Mouse (Mus musculus): Measurements from ENCODE around the gene Rab20. TPM values are rescaled to one million over a fixed set of nuclear protein-coding genes. Genes with fewer than 3 reads are reported as not detected.

Gene Rab20
- polyA plus RNA-seq, 1 experiment from 2014 or later = 9.6 TPM

DNA sequence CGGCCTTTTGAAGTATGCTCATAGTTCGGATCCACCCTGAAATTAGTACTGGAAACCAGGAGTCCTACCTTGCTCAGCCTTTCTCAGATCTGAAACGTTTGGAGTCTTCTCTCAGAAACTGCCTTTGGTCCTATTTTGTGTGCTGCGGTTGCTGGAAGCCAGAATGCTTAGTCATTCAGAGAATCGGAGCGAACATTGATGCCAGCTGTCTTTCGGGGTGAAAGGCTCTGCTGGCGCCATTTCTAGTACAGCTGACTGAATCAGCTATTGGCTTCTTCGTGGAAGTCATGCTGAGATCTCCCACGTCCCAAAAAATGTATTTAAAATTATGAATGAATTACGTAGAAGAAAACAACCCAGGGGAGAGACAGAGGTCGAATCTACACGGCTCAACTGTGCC is 60.7 kb downstream of the Rab20 start:
- Histone ChIP-seq H3K36me3 (ENCODE audit: control insufficient read depth, insufficient read depth, low read length) (peaks cover 11% of the 10 kb centered on the region), H3K9ac (ENCODE audit: low read length) (no peak overlapping the region), H3K27me3 (ENCODE audit: control insufficient read depth, insufficient read depth, low read length) (no peaks in the 10 kb centered on the region), H3K9me3 (ENCODE audit: control insufficient read depth, low read length) (no peaks in the 10 kb centered on the region), H3K4me2 (replicated peaks; ENCODE audit: low read depth) (no peak overlapping the region), H3K4me3 (ENCODE audit: low read depth, low read length) (no peak overlapping the region), H3K4me1 (replicated peaks; ENCODE audit: control insufficient read depth, insufficient read depth) (no peaks in the 10 kb centered on the region), H3K27ac (replicated peaks) (no peak overlapping the region)
- ATAC-seq (ENCODE audit: low FRiP score, low TSS enrichment) (no peak), DNase-seq (ENCODE audit: low spot score) (no peak)
- WGBS = 69% methylated on average over 13 of the region's 13 CpGs
- no peak for TF ChIP-seq CTCF (IDR thresholded peaks at IDR 0.05; ENCODE audit: low read depth)
- no peak for TF ChIP-seq EP300 (optimal IDR thresholded peaks at IDR 0.05)

DNA sequence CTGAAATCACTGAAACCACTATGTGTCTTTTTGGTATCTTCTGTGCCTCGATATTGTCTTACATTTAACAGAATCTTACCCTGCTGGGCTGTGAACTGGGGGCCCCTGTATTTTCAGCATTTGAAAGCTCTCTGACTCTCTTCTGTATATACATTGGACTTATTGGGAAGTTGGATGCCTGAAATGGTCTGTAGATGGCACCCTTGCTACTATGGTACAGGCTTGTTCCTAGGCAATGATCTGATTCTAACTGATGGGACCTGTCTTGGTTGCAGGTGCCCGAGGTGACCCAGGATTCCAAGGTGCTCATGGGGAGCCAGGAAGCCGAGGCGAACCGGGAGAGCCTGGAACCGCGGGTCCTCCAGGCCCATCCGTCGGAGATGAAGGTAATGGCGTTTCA is 63.4 kb downstream of the Rab20 start:
- no peak overlapping the region for H3K4me2 ChIP-seq (replicated peaks; ENCODE audit: low read depth)
- H3K9ac ChIP-seq (ENCODE audit: low read length) = no peak overlapping the region
- 89% methylated on average over 10 of the region's 10 CpGs for WGBS
- H3K4me3 ChIP-seq (ENCODE audit: low read depth, low read length) = no peak overlapping the region
- DNase-seq (ENCODE audit: low spot score) (no peak), ATAC-seq (ENCODE audit: low FRiP score, low TSS enrichment) (no peak)
- H3K27me3 ChIP-seq (ENCODE audit: control insufficient read depth, insufficient read depth, low read length) = no peaks in the 10 kb centered on the region
- H3K36me3 ChIP-seq (ENCODE audit: control insufficient read depth, insufficient read depth, low read length) = peaks cover 13% of the 10 kb centered on the region
- no peaks in the 10 kb centered on the region; the same call in 1 of the 2 replicates for H3K4me1 ChIP-seq (replicated peaks; ENCODE audit: control insufficient read depth, insufficient read depth)
- no peak for TF ChIP-seq EP300 (optimal IDR thresholded peaks at IDR 0.05)
- TF ChIP-seq CTCF (IDR thresholded peaks at IDR 0.05; ENCODE audit: low read depth) = peak; percentile 58
- no peak overlapping the region for H3K27ac ChIP-seq (replicated peaks)
- no peaks in the 10 kb centered on the region for H3K9me3 ChIP-seq (ENCODE audit: control insufficient read depth, low read length)

DNA sequence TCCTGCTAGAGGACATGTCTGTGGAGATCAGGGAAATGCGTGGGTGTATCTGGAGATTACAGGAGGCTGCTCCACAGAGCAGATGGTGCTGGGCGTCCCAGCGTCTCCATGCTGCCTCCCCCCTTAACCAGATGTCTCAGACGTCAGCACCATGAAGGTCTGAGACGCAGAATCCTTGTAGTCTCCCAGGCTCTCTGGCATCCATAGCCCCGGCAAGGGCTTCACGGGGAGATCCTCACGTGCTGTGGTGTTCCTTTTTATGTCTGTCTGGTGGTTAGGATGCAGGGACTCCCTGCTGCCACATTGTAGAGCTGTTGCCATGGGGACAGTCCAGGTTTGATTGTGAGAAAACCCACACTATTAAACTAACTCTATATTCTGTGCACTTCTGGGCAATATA is 64.2 kb downstream of the Rab20 start:
- ATAC-seq (ENCODE audit: low FRiP score, low TSS enrichment) = no peak
- WGBS = 73% methylated on average over 8 of the region's 8 CpGs
- Histone ChIP-seq H3K27me3 (ENCODE audit: control insufficient read depth, insufficient read depth, low read length) (no peaks in the 10 kb centered on the region), H3K4me2 (replicated peaks; ENCODE audit: low read depth) (no peak overlapping the region), H3K9ac (ENCODE audit: low read length) (no peak overlapping the region), H3K4me3 (ENCODE audit: low read depth, low read length) (no peak overlapping the region), H3K36me3 (ENCODE audit: control insufficient read depth, insufficient read depth, low read length) (peaks cover 13% of the 10 kb centered on the region), H3K27ac (replicated peaks) (no peak overlapping the region), H3K9me3 (ENCODE audit: control insufficient read depth, low read length) (no peaks in the 10 kb centered on the region), H3K4me1 (replicated peaks; ENCODE audit: control insufficient read depth, insufficient read depth) (no peaks in the 10 kb centered on the region; the same call in 1 of the 2 replicates)
- TF ChIP-seq CTCF (IDR thresholded peaks at IDR 0.05; ENCODE audit: low read depth) = no peak
- TF ChIP-seq EP300 (optimal IDR thresholded peaks at IDR 0.05) = no peak
- no peak for DNase-seq (ENCODE audit: low spot score)

- Histone ChIP-seq H3K36me3 (ENCODE audit: control insufficient read depth, insufficient read depth, low read length) (peaks cover 13% of the 10 kb centered on the region), H3K9ac (ENCODE audit: low read length) (no peak overlapping the region), H3K27me3 (ENCODE audit: control insufficient read depth, insufficient read depth, low read length) (no peaks in the 10 kb centered on the region), H3K9me3 (ENCODE audit: control insufficient read depth, low read length) (no peaks in the 10 kb centered on the region), H3K4me2 (replicated peaks; ENCODE audit: low read depth) (no peak overlapping the region), H3K27ac (replicated peaks) (peak overlapping the region; percentile 82), H3K4me3 (ENCODE audit: low read depth, low read length) (no peak overlapping the region), H3K4me1 (replicated peaks; ENCODE audit: control insufficient read depth, insufficient read depth) (no peaks in the 10 kb centered on the region; the same call in 1 of the 2 replicates)
- WGBS = 37% methylated on average over 5 of the region's 5 CpGs
- TF ChIP-seq CTCF (IDR thresholded peaks at IDR 0.05; ENCODE audit: low read depth) = peak; percentile 27
- TF ChIP-seq EP300 (optimal IDR thresholded peaks at IDR 0.05) = no peak
- peak; percentile 38; the same call in 1 of the 2 replicates for ATAC-seq (ENCODE audit: low FRiP score, low TSS enrichment)
- DNase-seq (ENCODE audit: low spot score) = no peak
These were observed 66.1 kb downstream of the Rab20 start for GRCm38 (mm10) chr8:11412450-11412849.

DNA sequence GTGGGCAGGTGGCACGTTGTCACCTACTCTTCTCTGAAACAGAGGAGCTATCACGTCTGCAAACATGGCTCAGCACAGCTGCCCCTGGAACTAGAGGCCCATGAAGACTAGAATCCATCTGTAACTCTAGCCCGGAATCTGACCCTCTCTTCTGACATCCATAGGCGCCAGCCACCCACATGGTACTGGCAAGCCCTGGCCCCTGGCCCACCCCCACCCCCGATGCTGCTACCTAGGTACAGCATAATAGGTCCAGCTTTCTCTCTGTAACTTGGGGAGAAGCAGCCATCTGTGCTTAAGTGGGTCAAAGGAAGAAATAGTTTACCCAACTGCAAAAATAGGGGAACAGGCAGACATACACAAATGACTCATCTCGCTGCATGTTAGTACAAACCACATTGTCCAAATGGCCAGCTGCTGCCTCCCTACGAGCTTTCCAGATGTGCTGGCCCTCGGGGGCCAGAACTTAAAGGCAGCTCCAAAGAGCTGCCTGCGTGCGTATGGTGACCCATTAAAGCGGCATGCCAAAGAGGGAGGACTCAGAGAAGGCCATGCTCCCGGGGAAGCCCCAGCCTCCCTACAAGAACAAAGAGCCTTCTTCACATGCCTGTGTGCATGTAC is 66.9 kb downstream of the Rab20 start:
- WGBS = 50% methylated on average over 12 of the region's 12 CpGs
- peak; percentile 63; the same call in 1 of the 2 replicates for ATAC-seq (ENCODE audit: low FRiP score, low TSS enrichment)
- TF ChIP-seq EP300 (optimal IDR thresholded peaks at IDR 0.05) (no peak), CTCF (IDR thresholded peaks at IDR 0.05; ENCODE audit: low read depth) (no peak)
- Histone ChIP-seq H3K36me3 (ENCODE audit: control insufficient read depth, insufficient read depth, low read length) (peaks cover 13% of the 10 kb centered on the region), H3K9me3 (ENCODE audit: control insufficient read depth, low read length) (no peaks in the 10 kb centered on the region), H3K4me3 (ENCODE audit: low read depth, low read length) (no peak overlapping the region), H3K4me2 (replicated peaks; ENCODE audit: low read depth) (no peak overlapping the region), H3K27ac (replicated peaks) (peak overlapping the region; percentile 82), H3K27me3 (ENCODE audit: control insufficient read depth, insufficient read depth, low read length) (no peaks in the 10 kb centered on the region), H3K9ac (ENCODE audit: low read length) (peak overlapping the region; percentile 23; the same call in 1 of the 2 replicates), H3K4me1 (replicated peaks; ENCODE audit: control insufficient read depth, insufficient read depth) (no peaks in the 10 kb centered on the region; the same call in 1 of the 2 replicates)
- no peak for DNase-seq (ENCODE audit: low spot score)

DNA sequence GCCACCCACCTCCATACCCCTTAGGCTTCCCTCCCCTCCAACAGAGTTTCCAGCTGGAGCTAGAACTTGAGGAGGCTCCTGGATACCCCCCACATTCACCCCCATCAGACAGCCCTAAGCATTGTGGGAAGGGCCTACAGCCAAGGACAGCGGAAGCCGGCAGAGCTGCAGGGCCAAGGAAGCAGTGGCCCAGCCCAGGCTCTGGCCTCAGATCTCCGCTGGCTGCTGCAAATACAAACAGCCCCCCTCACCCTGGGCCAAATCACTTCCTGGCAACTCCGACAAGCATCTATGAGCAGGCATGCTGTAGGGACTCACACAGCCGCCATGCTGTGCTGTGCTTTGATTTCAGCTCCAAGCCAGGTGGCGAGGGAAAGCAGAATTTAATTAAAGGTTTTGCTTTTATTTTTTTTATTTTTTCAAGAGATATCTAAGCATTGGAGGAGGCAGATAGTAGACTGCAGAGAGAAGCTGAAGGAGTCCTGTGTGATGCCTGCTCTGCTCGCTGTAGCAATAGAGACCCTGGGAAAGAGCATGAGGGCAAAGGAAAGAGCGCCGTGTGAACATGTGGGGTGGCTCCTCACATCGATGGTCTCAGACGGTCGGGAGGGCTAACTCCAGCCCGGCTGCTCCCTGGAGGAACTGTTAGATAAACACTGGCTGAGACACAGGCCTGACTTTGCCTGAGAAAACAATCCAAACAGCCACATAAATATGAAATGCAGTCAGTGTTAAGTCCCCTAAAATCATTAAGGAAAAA is 72.6 kb downstream of the Rab20 start:
- WGBS = 36% methylated on average over 13 of the region's 13 CpGs
- peak overlapping the region; percentile 40 for H3K27ac ChIP-seq (replicated peaks)
- peak; percentile 73; the same call in 1 of the 2 replicates for ATAC-seq (ENCODE audit: low FRiP score, low TSS enrichment)
- no peaks in the 10 kb centered on the region for H3K27me3 ChIP-seq (ENCODE audit: control insufficient read depth, insufficient read depth, low read length)
- TF ChIP-seq EP300 (optimal IDR thresholded peaks at IDR 0.05) = no peak
- TF ChIP-seq CTCF (IDR thresholded peaks at IDR 0.05; ENCODE audit: low read depth) = peak; percentile 53
- H3K4me1 ChIP-seq (replicated peaks; ENCODE audit: control insufficient read depth, insufficient read depth) = no peaks in the 10 kb centered on the region
- H3K9me3 ChIP-seq (ENCODE audit: control insufficient read depth, low read length) = no peaks in the 10 kb centered on the region
- no peak overlapping the region for H3K4me2 ChIP-seq (replicated peaks; ENCODE audit: low read depth)
- H3K9ac ChIP-seq (ENCODE audit: low read length) = no peak overlapping the region
- 0 out of 2 replicates have a peak, but pooled peaks cover 7% of the 10 kb centered on the region for H3K36me3 ChIP-seq (ENCODE audit: control insufficient read depth, insufficient read depth, low read length)
- H3K4me3 ChIP-seq (ENCODE audit: low read depth, low read length) = no peak overlapping the region
- peak; percentile 32 for DNase-seq (ENCODE audit: low spot score)
